Mouse (Mus musculus): ENCODE data around the gene Mindy1. TPM values are rescaled to one million over a fixed set of nuclear protein-coding genes. Genes with fewer than 3 reads are reported as not detected.
A peak's percentile ranks its signal among the peaks of the same experiment; 100 is the strongest.

The Mindy1 gene
- polyA plus RNA-seq, 1 experiment from 2014 or later = 33.0 TPM

DNA sequence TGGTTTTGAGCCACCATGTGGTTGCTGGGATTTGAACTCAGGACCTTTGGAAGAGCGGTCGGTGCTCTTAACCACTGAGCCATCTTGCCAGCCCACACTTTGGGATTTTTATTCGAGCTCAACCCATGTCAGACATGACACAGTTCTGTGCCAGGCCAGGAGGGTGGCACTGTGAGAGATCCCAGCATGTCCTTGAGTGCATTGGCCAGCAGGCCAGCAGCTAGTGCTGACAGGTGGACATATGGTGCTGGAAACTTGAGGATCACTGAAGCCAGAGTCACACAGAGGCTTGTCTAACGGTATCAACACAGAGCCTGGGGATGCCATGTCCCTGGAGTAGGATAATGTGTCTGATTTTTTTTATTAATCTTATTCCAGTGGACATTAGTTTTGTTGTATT is 8.3 kb downstream of the Mindy1 start:
- Histone ChIP-seq H3K9me3 (replicated peaks) (no peaks in the 10 kb centered on the region), H3K4me3 (no peak overlapping the region), H3K36me3 (peaks cover 58% of the 10 kb centered on the region), H3K4me1 (peaks cover 5% of the 10 kb centered on the region), H3K27me3 (ENCODE audit: low read depth, poor library complexity, severe bottlenecking) (no peaks in the 10 kb centered on the region), H3K27ac (no peak overlapping the region)
- DNase-seq (ENCODE audit: low spot score) = no peak
- WGBS = 94% methylated on average over 4 of the region's 4 CpGs

DNA sequence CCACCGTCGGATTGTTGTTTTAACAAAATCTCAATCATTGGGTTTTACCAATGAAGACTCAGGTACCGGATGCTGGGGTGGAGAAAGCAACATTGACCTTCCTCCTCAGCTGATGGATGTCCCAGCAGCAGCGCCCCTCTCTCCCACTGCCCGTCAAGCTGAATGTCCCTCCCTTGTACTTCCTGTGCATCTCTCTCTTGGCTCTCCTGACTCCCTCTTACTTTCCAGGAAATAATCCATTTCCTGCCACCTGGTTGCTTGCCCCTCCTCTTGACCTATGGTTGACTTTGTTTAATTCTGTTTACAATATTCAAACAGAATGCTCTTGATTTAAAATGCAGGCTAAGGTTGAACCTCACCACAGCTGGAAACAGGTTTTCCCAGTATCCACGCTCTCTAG is 9.0 kb downstream of the Mindy1 start:
- no peaks in the 10 kb centered on the region for H3K4me1 ChIP-seq
- peaks cover 65% of the 10 kb centered on the region for H3K36me3 ChIP-seq
- H3K4me3 ChIP-seq = no peak overlapping the region
- H3K27ac ChIP-seq = no peak overlapping the region
- no peaks in the 10 kb centered on the region for H3K9me3 ChIP-seq (replicated peaks)
- whole genome bisulfite sequencing = 79% methylated on average over 6 of the region's 6 CpGs
- H3K27me3 ChIP-seq (ENCODE audit: low read depth, poor library complexity, severe bottlenecking) = no peaks in the 10 kb centered on the region
- no peak for DNase-seq (ENCODE audit: low spot score)

DNA sequence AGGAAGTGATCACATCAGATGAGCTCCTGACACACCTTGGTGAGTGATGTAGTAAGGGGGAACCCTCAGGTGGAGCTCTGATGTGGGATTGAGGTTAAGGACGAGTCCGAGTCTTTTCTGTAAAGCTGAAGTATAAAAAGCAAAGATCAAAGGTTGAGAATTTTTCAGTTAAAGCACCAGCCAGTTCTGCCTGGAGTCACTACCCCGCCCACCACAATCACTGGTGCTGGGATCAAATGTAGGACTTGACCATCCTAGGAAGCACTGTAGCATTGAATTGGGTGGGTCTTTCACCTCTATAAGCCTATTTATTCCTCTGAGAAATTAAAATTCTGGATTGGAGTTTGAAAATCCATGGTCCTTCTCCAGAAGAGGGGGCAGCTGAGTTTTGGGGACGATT is 9.9 kb downstream of the Mindy1 start:
- H3K36me3 ChIP-seq = peaks cover 72% of the 10 kb centered on the region
- 0 out of 2 replicates have a peak, but pooled peaks cover 4% of the 10 kb centered on the region for H3K4me1 ChIP-seq
- no peak overlapping the region for H3K4me3 ChIP-seq
- WGBS = 88% methylated on average over 4 of the region's 4 CpGs
- H3K9me3 ChIP-seq (replicated peaks) = no peaks in the 10 kb centered on the region
- no peak for DNase-seq (ENCODE audit: low spot score)
- H3K27ac ChIP-seq = no peak overlapping the region
- H3K27me3 ChIP-seq (ENCODE audit: low read depth, poor library complexity, severe bottlenecking) = no peaks in the 10 kb centered on the region

DNA sequence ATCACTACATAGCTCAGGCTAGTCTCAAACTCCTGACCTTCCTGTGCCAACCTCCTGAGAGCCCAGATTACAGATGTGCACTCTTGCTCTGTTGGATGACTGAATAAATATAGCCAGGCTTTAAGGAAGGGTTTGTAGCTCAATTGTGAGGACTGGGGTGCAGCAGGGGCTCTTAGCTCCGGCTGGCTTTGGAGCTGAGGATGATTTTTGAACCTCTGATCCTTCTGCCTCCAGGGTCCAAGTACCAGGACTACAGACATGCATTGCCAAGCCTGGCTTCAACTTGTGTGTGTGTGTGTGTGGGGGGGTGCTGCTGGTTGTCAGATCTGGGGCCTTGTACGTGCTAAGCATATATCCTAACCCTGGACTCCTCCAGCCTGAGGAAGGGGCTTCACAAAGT is 11.8 kb downstream of the Mindy1 start:
- no peak overlapping the region for H3K27ac ChIP-seq
- H3K36me3 ChIP-seq = peaks cover 80% of the 10 kb centered on the region
- 92% methylated on average over 2 of the region's 2 CpGs for WGBS
- no peaks in the 10 kb centered on the region for H3K9me3 ChIP-seq (replicated peaks)
- H3K4me1 ChIP-seq = peaks cover 9% of the 10 kb centered on the region; the same call in 1 of the 2 replicates
- H3K27me3 ChIP-seq (ENCODE audit: low read depth, poor library complexity, severe bottlenecking) = no peaks in the 10 kb centered on the region
- no peak overlapping the region for H3K4me3 ChIP-seq
- no peak for DNase-seq (ENCODE audit: low spot score)

DNA sequence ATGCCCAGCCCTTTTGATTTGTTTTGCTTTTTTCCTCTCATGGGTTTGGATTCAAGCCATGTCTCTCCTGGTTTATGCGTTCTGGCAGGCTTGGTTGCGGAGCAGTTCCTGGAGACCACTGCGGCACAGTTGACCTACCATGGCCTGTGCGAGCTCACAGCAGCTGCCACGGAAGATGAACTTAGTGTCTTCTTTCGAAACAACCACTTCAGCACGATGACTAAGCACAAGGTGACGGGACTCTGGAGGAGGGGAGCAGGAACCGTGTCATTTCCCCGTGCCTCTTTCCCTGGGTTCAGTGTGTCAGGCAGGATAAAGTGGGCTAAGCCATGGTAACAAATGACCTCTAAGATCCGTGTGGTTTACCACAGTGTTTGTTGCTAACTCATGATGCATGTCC is 12.4 kb downstream of the Mindy1 start:
- Histone ChIP-seq H3K4me1 (peaks cover 9% of the 10 kb centered on the region; the same call in 1 of the 2 replicates), H3K9me3 (replicated peaks) (no peaks in the 10 kb centered on the region), H3K27me3 (ENCODE audit: low read depth, poor library complexity, severe bottlenecking) (no peaks in the 10 kb centered on the region), H3K27ac (no peak overlapping the region), H3K4me3 (no peak overlapping the region), H3K36me3 (peaks cover 76% of the 10 kb centered on the region)
- DNase-seq (ENCODE audit: low spot score) = no peak
- 86% methylated on average over 11 of the region's 11 CpGs for WGBS

DNA sequence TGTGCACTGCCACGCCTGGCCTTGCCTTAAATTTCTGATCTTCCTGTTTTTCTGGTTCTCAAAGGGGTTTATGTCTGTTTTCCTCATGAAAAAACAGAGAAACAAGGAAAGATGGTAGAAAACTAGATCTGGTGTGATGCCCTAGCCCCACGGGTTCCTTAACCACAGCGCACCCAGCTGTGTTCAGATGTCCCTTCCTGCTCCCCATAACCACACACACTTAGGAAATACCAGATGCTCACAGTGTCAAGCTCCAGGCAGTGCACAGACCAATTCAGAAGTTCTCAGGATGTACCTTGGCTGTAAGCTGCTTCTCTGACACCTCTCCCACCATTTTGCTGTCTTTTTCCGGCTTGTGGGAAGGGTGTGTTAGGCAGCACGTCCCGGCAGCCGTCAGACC is 13.2 kb downstream of the Mindy1 start:
- Histone ChIP-seq H3K27me3 (ENCODE audit: low read depth, poor library complexity, severe bottlenecking) (no peaks in the 10 kb centered on the region), H3K4me1 (peaks cover 9% of the 10 kb centered on the region; the same call in 1 of the 2 replicates), H3K4me3 (no peak overlapping the region), H3K36me3 (peaks cover 73% of the 10 kb centered on the region), H3K9me3 (replicated peaks) (no peaks in the 10 kb centered on the region), H3K27ac (no peak overlapping the region)
- 88% methylated on average over 7 of the region's 7 CpGs for WGBS
- no peak for DNase-seq (ENCODE audit: low spot score)

DNA sequence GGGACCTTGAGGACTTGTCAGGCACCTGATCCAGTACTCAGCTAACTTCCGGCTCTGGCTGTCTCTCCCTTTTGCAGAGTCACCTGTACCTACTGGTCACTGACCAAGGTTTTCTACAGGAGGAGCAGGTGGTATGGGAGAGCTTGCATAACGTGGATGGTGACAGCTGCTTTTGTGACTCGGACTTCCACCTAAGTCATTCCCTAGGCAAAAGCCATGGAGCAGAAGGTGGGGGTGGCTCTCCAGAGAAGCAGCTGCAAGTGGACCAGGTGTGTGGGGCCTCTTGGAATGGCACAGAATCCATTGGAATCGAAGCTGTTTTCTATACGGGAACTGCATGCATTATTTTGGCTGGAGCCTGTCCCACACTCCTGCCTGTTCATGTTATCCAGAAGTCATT is 13.6 kb downstream of the Mindy1 start:
- no peak overlapping the region for H3K4me3 ChIP-seq
- H3K36me3 ChIP-seq = peaks cover 73% of the 10 kb centered on the region
- WGBS = 89% methylated on average over 5 of the region's 5 CpGs
- no peaks in the 10 kb centered on the region for H3K27me3 ChIP-seq (ENCODE audit: low read depth, poor library complexity, severe bottlenecking)
- peaks cover 9% of the 10 kb centered on the region; the same call in 1 of the 2 replicates for H3K4me1 ChIP-seq
- no peak for DNase-seq (ENCODE audit: low spot score)
- no peak overlapping the region for H3K27ac ChIP-seq
- no peaks in the 10 kb centered on the region for H3K9me3 ChIP-seq (replicated peaks)

DNA sequence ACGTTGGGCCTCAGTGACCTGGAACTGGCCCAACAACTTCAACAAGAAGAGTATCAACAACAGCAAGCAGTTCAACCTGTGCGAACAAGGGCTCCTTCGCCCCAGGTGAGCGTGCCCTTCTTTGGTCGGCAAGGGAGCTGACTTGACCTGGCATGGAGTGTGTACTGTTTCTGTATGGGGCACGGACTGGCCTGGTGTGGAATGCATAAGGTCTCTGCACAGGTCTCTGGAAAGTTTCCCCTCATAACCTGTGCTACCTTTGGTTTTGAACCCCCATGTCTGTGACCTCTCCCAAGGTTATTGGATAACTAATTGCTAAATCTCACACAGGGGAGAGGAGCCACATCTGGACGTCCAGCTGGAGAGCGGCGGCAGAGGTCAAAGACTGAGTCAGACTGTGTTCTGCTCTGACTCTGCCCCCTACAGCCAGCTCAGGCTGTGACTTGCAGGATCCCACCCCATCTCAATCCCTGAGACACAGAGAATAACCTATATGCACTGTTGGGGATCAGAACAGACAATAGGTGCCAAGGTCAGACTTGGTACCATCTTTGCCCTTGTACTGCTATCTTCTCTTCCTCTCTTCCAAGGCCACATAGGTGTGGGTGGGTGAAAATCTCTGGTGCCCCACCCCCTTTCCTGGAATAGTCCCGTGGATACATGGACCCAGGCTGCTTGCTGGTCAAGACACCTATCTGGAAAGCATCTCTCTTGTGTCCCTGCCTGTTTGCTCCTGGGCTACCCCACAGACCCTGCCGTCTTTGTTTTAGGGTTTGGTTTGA is 14.4 kb downstream of the Mindy1 start:
- WGBS = 80% methylated on average over 11 of the region's 11 CpGs
- DNase-seq (ENCODE audit: low spot score) = no peak

DNA sequence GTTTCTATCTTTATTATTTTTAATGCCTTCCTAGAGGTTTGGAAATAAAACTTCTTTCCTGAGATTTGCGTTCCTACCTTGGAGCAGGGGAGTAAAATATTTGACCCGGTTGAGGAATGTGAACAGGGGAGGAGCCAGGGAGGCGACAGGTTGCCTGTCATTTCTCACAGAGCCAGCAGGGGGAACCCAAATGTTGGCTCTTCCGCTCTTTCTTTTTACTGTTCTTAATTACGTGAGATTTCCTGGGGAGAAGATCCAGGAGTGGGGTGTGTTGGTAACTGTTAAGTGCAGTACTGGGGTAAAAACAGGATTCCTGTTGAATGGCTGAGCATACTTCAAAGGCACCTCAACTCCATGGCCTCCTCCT is 14.9 kb downstream of the Mindy1 start:
- H3K36me3 ChIP-seq = peaks cover 59% of the 10 kb centered on the region
- H3K9me3 ChIP-seq (replicated peaks) = no peaks in the 10 kb centered on the region
- H3K27ac ChIP-seq = no peak overlapping the region
- H3K4me1 ChIP-seq = peaks cover 9% of the 10 kb centered on the region; the same call in 1 of the 2 replicates
- H3K27me3 ChIP-seq (ENCODE audit: low read depth, poor library complexity, severe bottlenecking) = no peaks in the 10 kb centered on the region
- 8% methylated on average over 5 of the region's 5 CpGs for WGBS
- peak; percentile 52 for DNase-seq (ENCODE audit: low spot score)
- H3K4me3 ChIP-seq = no peak overlapping the region

More for the DNA sequence above, 14.4 kb downstream of the Mindy1 start:
- no peak overlapping the region for H3K27ac ChIP-seq
- H3K36me3 ChIP-seq = peaks cover 65% of the 10 kb centered on the region
- H3K27me3 ChIP-seq (ENCODE audit: low read depth, poor library complexity, severe bottlenecking) = no peaks in the 10 kb centered on the region
- no peak overlapping the region for H3K4me3 ChIP-seq
- no peaks in the 10 kb centered on the region for H3K9me3 ChIP-seq (replicated peaks)
- H3K4me1 ChIP-seq = peaks cover 9% of the 10 kb centered on the region; the same call in 1 of the 2 replicates

DNA sequence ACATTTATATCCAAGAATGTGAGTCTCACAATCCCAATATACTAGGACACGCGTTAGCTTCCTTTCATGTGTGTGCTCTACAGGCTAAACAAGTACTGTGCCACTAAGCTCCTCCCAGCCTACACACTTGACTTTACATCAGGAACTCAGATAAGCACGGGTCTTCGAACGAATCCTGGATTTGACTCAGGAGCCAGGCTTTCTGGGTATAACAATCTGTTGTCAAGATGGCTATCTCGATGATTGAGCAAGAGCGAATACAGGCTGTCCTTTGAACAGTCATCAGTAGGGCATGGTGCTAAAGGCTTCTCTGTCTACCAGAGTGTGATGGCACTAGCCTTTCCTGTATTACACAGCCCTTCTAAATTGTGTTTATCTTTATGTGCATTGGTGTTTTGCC is 16.9 kb downstream of the Mindy1 start:
- H3K36me3 ChIP-seq = peaks cover 44% of the 10 kb centered on the region
- 89% methylated on average over 7 of the region's 7 CpGs for WGBS
- no peak overlapping the region for H3K4me3 ChIP-seq
- H3K27me3 ChIP-seq (ENCODE audit: low read depth, poor library complexity, severe bottlenecking) = no peaks in the 10 kb centered on the region
- peaks cover 15% of the 10 kb centered on the region for H3K4me1 ChIP-seq
- H3K27ac ChIP-seq = no peak overlapping the region
- no peaks in the 10 kb centered on the region for H3K9me3 ChIP-seq (replicated peaks)
- DNase-seq (ENCODE audit: low spot score) = no peak

DNA sequence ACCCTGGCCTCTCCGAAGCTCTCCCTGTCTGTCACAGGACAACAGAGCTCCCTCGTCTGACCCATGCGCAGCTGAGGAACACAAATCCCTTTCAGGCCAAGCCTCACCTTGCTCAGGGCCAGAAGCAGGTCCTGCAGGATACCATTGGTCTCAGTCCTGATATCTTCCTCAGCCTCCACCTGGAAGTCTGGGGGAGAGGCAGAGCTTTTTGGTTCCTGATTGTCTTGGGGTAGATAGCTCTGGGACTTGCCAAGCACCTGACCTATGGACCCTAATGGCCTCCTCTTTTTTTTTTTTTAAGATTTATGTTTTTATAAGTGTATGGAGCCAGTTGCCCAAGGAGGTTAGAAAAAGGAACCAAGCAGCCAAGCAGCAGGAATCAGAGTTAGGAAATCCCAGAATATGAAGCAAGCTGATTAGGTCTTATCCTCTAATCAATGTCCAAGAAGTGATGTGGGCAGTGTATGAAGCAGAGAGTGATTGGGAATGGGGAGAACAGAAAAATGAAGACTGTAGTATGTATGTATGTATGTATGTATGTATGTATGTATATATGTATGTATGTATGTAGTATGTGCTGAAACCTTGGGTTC is 20.2 kb downstream of the Mindy1 start:
- no peak overlapping the region for H3K4me3 ChIP-seq
- no peak for DNase-seq (ENCODE audit: low spot score)
- peaks cover 16% of the 10 kb centered on the region for H3K36me3 ChIP-seq
- H3K9me3 ChIP-seq (replicated peaks) = no peaks in the 10 kb centered on the region
- H3K4me1 ChIP-seq = peaks cover 9% of the 10 kb centered on the region
- H3K27ac ChIP-seq = no peak overlapping the region
- WGBS = 85% methylated on average over 3 of the region's 3 CpGs
- no peaks in the 10 kb centered on the region for H3K27me3 ChIP-seq (ENCODE audit: low read depth, poor library complexity, severe bottlenecking)

DNA sequence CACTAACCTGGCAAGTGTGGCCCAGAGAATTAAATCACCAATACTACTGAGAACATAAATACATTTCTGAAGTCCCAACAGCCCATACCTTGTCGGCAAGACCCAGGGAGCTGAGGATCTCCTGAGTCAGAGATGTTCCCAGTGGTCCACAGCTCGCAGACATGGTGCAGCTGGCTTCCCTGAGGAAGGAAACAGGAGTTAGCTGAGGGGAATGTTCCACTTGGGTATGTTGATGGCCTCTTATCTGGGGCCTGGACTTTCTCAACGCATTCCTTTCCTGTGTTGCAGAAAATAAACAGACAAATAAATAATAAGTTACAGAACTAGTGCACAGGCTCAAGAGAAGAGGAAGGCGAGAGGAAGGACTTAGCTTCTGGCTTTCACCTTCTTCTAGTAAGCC is 25.1 kb downstream of the Mindy1 start:
- Histone ChIP-seq H3K27ac (no peak overlapping the region), H3K9me3 (replicated peaks) (no peaks in the 10 kb centered on the region), H3K27me3 (ENCODE audit: low read depth, poor library complexity, severe bottlenecking) (no peaks in the 10 kb centered on the region), H3K4me1 (peaks cover 6% of the 10 kb centered on the region), H3K36me3 (no peaks in the 10 kb centered on the region), H3K4me3 (no peak overlapping the region)
- no peak for DNase-seq (ENCODE audit: low spot score)
- WGBS = 87% methylated on average over 4 of the region's 4 CpGs

DNA sequence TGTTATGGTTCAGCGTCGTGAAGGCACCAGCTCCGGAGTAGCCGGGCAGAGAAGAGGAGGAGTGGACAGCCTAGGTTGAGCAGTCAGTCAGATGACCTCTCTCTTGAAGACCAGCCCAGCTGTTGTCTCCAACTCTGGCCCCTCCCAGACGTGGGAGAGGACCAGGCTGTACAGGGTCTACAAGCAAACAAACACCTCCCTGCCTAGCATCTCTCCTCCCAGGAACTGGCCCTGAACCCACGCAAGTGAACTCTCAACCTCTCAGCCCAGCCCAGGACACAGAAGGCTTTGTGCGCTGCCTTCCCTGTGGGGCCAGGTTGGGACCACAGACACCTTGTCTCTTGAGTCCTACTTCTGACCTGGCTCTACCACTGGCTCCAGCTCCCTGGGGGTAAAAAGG is 26.0 kb downstream of the Mindy1 start, which contains the start of gene Anxa9:
Gene Anxa9, minus strand, starts transcription at position 77 of the 400 bp plus-strand sequence.
- Histone ChIP-seq H3K27ac (no peak within 1 kb of the TSS), H3K9me3 (replicated peaks) (no peaks in the 10 kb centered on the region), H3K4me3 (no peak within 1 kb of the TSS), H3K36me3 (no peaks in the 10 kb centered on the region), H3K4me1 (peaks cover 5% of the 10 kb centered on the region), H3K27me3 (ENCODE audit: low read depth, poor library complexity, severe bottlenecking) (no peaks in the 10 kb centered on the region)
- 62% methylated on average over 7 of the region's 7 CpGs for WGBS
- DNase-seq (ENCODE audit: low spot score) = no peak

All from limb, embryonic 10.5 days (tissue).